Mouse (Mus musculus) WW6 (cell line): ENCODE measurements at regions not wholly inside any gene's neighbourhood (a gene's known extent, or its start where the extent isn't known, plus 50 kb on each side); places are given as distances from the start of the nearest gene placed in this dataset.

ENCODE experiments used
- DNase-seq: peaks from one replicate; pipeline ENCODE4 v3.0.0-alpha.2; 2013; ENCODE audit warnings: low read depth, low spot score

DNA sequence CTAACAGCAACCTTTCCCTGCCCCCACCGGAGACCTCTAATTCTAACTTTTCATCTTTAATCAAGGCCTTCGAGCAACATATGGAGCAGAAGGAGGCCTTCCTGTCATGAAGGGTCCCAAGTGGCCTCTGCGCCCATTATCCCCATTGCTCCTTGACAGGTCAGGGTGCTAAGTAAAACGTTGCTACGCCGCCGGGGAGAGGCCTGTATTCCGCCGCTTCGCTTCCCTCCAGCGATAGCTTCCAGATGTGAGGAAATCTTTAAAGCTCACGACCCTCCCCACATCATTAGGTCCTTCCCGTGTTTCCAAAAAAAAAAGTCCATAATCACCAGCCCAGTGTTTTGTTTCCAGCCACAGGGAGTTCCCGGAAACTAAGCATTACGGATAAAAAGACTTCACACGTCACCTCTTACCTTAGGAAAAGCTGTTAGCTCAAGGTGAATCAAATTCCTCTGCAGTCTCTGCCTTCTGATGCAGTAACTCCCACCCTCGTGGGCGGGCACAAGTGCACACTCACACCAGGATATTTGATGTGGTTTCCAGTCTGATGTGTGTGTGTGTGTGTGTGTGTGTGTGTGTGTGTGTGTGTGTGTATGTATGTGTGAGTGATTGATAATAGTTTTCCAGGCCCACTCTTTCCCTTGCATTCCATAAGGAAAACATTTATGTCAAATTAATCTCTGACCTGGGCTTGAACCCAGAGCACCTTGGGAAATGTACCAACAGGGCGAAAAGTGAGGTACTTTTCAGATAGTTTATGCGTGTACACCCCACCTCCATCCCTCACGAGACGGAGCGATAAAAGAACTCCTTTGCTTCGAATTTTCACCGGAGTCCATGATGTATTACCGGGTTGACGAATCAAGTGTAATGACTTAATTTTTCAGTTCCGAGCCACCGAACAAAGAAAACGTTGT is 107.5 kb downstream of the Gm45692 start:
- DNase-seq: no peak

- no peak for DNase-seq
Observed at GRCm38 (mm10) chr8:26227529-26227895, 108.2 kb downstream of the Gm45692 start.

DNA sequence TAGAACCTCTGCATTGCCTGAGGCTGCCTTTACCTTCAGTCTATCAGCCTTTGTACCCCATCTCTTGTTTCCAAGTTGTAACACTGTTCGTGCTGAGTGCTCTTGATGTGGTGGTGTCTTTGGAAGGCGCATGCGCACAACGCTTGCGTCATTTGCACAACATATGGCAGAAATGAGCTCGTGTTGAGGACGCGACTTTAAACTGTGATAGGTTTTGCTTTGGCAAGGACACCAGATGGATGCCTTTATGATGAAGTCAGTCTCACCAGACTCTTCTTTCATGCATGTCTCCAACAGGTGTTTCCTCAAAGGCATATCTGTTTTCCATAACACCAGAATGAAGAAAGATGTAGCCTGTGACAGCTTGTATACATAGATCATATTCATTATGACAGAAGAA is 110.2 kb downstream of the Gm45692 start:
- no peak for DNase-seq

- DNase-seq: no peak
Observed at GRCm38 (mm10) chr8:26239075-26239474, 119.7 kb downstream of the Gm45692 start.

DNA sequence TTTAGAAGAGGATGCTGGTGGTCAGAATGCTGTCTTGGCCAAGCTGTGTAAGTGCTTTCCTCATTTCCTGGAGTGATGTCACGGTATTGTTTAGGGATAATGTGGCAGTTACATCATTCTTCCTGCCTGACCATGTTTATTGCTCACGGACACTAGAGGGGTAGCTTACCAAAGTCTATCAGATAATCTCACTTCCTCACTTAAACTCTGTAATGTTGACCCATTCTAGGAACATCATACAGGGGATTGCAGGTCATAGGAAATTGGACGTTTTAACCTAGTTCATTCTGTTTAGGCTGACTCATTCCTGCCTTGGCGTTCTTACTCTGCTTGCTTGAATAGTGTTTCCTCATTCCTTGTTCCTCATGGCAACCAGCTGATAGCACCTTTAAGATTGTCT is 120.3 kb downstream of the Gm45692 start:
- no peak for DNase-seq

- no peak for DNase-seq
Observed at GRCm38 (mm10) chr8:26243743-26244142, 124.4 kb downstream of the Gm45692 start.

DNA sequence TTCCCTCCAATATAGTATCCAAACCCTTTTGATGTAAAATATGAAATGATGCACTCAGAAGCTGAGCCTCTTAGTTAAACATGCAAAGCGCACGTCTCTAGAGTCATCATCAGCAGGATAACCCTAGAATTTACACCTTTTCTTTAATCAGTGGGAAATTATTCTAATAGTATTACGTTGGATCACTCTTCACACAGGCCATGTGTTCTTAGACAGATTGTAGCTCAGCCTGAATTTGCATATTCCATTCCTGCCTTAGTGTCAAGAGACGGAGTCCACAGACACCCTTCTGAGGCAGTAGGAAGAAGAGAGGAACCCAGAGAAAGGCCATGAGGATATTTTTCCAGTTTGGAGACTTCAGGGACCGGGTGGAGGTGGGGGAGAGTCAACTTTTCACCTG is 125.0 kb downstream of the Gm45692 start:
- no peak for DNase-seq

GRCm38 (mm10) chr8:26255191-26255669 is 135.9 kb downstream of the Gm45692 start:
- peak; percentile 42 for DNase-seq

DNA sequence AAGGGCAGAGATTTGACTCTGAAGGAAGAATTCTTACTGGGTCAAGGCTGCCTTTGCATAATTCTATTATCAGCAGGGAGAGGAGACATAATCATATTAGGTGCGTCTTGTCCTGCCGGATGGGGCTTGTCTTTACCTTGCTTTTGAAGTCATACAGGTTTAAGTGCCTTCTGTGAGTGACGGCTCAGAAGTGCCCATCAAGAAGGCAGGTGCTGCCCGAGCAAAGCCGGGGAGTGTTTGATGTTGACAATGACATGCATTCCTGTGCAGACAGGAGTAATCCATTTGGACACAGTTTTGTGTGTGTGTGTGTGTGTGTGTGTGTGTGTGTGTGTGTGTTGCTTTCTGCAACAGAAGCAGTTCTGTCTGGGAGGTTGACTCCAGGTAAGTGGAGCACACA is 141.0 kb downstream of the Gm45692 start:
- no peak for DNase-seq

GRCm38 (mm10) chr8:26262536-26262935 is 143.2 kb downstream of the Gm45692 start:
- no peak for DNase-seq

GRCm38 (mm10) chr8:26264869-26265321 is 145.6 kb downstream of the Gm45692 start:
- no peak for DNase-seq

DNA sequence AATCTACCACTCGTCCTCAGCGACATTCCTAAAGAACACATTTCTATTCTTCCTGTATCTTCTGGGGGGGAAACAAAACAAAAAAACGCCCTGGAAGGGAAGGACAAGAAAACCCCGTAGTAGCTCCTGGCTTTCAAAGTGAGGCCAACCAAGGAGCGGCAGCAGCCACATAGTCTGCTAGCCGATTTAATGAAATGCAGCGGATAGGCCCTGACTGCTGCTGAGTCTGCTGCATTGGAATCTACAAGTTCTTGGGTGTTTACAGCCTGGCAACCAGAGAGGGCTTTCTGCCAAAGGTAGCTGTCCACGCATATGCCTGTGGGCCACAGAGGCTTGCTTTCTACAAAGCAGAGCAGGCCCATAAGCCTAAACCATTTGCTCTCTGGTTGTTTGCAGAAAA is 146.0 kb downstream of the Gm45692 start:
- no peak for DNase-seq

- DNase-seq: no peak
Observed at GRCm38 (mm10) chr8:26266384-26266783, 147.1 kb downstream of the Gm45692 start.

DNA sequence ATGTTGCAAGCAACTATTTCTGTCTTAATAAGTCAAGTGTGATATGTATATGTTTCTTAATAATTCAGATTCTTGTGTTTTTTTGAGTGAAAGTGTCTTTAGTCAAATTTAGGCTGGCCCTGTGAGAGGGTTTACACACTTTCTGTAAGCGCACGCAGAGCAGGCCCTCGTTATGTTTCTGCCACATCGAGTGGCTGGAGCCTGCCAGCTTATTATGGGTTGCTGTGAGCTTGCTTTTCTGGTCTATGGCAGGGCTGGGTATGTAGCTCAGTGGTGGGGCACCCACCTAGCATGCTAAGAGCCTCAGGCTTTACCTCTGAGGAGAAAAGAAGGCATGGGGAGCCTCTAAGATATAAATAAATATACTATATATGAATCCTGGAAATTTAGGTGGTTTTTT is 148.2 kb downstream of the Gm45692 start:
- no peak for DNase-seq

- DNase-seq: no peak
Observed at GRCm38 (mm10) chr8:26268751-26269415, 149.5 kb downstream of the Gm45692 start.

- DNase-seq: no peak
Observed at GRCm38 (mm10) chr8:26272110-26272509, 152.8 kb downstream of the Gm45692 start.

DNA sequence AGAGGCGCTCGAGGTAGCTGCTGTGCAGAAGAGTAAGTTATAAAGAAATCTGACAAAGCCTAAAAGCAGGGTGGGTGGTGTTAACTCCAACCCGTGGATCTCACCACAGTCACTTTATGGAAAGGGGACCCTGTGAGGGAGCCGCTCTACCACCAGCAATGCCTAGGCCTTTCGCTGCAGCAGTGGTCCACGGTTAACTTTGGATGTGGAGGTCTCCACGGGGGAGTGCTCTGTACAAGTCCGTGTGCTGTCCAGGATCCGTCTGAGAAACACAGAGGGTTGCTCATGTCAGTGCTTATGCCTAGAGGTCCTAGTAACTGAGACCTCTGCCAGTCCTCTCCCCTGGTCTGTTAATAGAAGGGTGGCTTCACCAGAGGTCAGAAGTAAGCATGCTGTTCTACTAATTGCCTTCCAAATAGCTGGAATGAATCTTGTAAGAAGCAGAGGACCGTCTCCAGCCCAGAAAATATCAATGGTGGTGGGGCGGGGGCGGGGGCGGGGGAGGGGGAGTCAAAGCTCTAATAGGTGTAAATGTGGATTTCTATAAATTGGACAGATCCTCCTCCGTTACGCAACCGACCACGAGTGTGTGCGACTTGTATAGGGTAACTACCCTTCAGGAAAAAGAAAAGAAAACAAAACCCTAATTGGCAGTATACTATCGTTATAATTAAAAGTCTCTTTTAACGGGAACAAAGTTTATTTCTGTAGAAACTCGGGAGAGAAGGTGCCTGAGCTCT is 153.5 kb downstream of the Gm45692 start:
- no peak for DNase-seq

DNA sequence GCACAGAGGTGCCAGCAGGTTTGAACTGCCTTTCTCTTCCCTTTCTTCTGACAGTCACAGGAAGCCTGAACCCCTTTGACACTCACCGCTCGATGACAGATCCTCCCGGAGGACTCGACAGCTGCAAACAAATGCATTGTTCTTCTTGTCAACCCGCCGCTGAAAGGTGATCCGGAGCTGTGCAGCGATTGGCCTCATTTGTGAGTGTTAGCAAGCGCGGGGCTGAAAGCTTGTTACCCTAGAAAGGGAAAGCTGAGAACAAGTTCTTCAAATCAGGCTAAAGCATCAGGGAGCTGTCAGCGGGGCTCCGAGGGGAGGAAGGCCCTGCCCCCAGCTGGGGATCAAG is 154.1 kb downstream of the Gm45692 start:
- DNase-seq: no peak

- no peak for DNase-seq
Observed at GRCm38 (mm10) chr8:26273792-26274191, 154.5 kb downstream of the Gm45692 start.

DNA sequence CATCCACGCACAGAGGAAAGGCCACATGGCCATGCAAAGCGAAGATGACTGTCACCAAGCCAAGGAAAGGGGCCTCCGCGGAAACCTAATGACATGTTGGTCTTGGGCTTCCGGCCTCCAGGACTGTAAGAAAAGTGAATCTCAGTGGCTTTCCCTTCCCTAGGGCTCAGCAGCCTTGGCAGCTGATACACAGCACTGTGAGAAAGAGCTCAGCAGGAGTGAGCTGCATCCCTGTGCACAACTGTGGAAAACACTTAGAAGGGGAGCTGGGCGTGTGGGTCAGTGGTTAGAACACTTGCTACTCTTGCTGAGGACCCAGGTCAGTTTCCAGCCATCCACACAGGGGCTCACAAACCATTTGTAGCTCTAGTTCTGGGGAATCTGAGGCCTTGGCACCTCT is 155.1 kb downstream of the Gm45692 start:
- DNase-seq: no peak

DNA sequence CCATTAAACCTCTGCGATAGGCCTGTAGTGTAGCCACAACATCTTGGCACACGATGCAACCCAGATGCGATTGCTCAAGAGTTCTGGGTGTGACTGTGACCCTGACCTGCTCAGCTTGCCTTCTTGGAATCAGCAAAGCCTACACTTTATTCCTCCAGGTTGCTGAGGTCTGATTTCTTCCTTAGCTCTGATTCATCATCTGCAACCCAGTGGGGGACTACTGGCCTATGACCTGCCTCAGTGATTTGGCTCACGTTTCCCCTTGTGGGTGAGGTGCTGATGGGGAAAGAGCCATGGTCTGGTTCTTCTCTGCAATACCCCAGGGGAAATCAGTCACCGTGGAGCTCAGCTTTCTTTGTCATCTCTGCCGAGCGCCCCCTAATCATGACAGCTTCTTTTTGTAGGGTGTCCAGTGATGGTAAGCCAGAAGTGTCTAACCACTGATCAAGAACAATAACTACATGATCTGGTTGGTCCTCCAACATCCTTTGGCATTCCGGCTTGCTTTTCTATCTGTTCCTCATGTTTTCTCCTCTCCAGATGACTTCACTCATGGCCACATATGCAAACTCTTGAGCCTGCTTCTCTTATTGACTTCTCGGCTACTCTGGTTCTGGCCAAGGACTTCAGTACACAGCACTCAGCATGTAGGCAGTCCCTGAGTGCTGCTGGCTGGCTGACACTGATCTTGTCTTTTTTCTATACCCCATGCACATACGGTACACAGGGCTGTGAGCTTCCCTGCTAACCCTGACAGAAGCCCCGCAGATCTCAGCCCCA is 163.0 kb downstream of the Gm45692 start:
- no peak for DNase-seq
